In the genomic region with DNA sequence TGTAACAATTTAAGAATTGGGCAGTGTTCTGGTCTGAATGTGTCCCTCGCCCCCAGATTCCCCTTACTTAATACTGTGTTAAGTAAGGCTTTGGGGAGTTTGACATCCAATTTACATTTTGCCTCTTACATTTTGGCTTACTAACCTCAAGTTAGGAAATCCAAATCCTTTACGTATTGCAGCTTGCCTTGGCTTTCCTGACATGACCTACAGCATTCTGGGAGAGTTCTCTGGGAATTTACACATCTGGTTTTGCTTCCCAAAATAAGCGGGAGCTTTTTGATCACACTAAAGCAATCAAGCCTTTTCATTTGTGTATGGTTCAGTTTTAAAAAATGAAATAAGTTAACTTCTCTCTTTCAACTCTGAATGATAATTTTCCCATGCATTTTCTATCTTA, we compare ENCODE assay signal across 9 mouse cellular contexts. TPM values are rescaled to one million over a fixed set of nuclear protein-coding genes. Genes with fewer than 3 reads are reported as not detected.
DNase-seq lines count a peak whose midpoint lies in the region; ATAC-seq and TF ChIP-seq lines count a peak whose summit lies in the region.
"Had no signal": no experiment of that assay in that cellular context is flagged by ENCODE, and none has a peak within 500 bp of the region (broad histone marks: within the 10 kb centered on the region; RNA-seq: fewer than 3 reads in every experiment).

No protein-coding gene starts in this region.

- H3K27me3 ChIP-seq in kidney, postnatal 0 days (ENCODE audit: insufficient read depth, low read length) = no peaks in the 10 kb centered on the region
- H3K27me3 ChIP-seq in embryonic facial prominence, embryonic 14.5 days (replicated peaks; ENCODE audit: control insufficient read depth, insufficient read depth, low read length) = no peaks in the 10 kb centered on the region; the same call in 1 of the 2 replicates
- H3K27me3 ChIP-seq in hindbrain, embryonic 15.5 days = peaks cover 20% of the 10 kb centered on the region
- peaks cover 14% of the 10 kb centered on the region for H3K27me3 ChIP-seq in midbrain, embryonic 15.5 days (replicated peaks)

- H3K4me3 ChIP-seq in kidney, postnatal 0 days (replicated peaks; ENCODE audit: low read depth, low read length) = peak overlapping the region; percentile 84
- H3K4me3 ChIP-seq in embryonic facial prominence, embryonic 14.5 days (ENCODE audit: low read depth, low read length) = peak overlapping the region; percentile 77
- peak overlapping the region; percentile 68 for H3K4me3 ChIP-seq in hindbrain, embryonic 15.5 days
- peak overlapping the region; percentile 59 for H3K4me3 ChIP-seq in midbrain, embryonic 15.5 days

- 42% methylated on average over 3 of the region's 3 CpGs for WGBS in kidney, postnatal 0 days
- 19% methylated on average over 3 of the region's 3 CpGs for WGBS in embryonic facial prominence, embryonic 14.5 days
- WGBS in hindbrain, embryonic 15.5 days = 52% methylated on average over 3 of the region's 3 CpGs
- WGBS in midbrain, embryonic 15.5 days = 52% methylated on average over 3 of the region's 3 CpGs

- TF ChIP-seq CTCF in kidney, postnatal 0 days (IDR thresholded peaks at IDR 0.05; ENCODE audit: low read depth) = no peak

- H3K27ac ChIP-seq in kidney, postnatal 0 days = no peak overlapping the region
- H3K27ac ChIP-seq in embryonic facial prominence, embryonic 14.5 days (replicated peaks; ENCODE audit: low read depth, low read length) = no peak overlapping the region
- H3K27ac ChIP-seq in hindbrain, embryonic 15.5 days (replicated peaks) = no peak overlapping the region
- no peak overlapping the region for H3K27ac ChIP-seq in midbrain, embryonic 15.5 days

- peaks cover 2% of the 10 kb centered on the region for H3K4me1 ChIP-seq in kidney, postnatal 0 days (replicated peaks; ENCODE audit: insufficient read depth, low read length)
- H3K4me1 ChIP-seq in embryonic facial prominence, embryonic 14.5 days (ENCODE audit: control insufficient read depth, insufficient read depth, low read length) = peaks cover 6% of the 10 kb centered on the region; the same call in 1 of the 2 replicates
- H3K4me1 ChIP-seq in hindbrain, embryonic 15.5 days (replicated peaks) = peaks cover 20% of the 10 kb centered on the region; the same call in 1 of the 2 replicates
- peaks cover 17% of the 10 kb centered on the region for H3K4me1 ChIP-seq in midbrain, embryonic 15.5 days

- ATAC-seq in kidney, postnatal 0 days (replicated peaks; ENCODE audit: low FRiP score, low read depth) = no peak
- ATAC-seq in embryonic facial prominence, embryonic 14.5 days (ENCODE audit: low read depth) = no peak
- no peak for ATAC-seq in hindbrain, embryonic 15.5 days (ENCODE audit: low FRiP score, low read depth)
- ATAC-seq in midbrain, embryonic 15.5 days (replicated peaks) = no peak

- H3K36me3 ChIP-seq in kidney, postnatal 0 days (ENCODE audit: insufficient read depth, low read length) = no peaks in the 10 kb centered on the region
- H3K36me3 ChIP-seq in embryonic facial prominence, embryonic 14.5 days (ENCODE audit: control insufficient read depth, insufficient read depth, low read length) = no peaks in the 10 kb centered on the region
- H3K36me3 ChIP-seq in hindbrain, embryonic 15.5 days = no peaks in the 10 kb centered on the region
- no peaks in the 10 kb centered on the region for H3K36me3 ChIP-seq in midbrain, embryonic 15.5 days (replicated peaks)

- H3K9ac ChIP-seq in kidney, postnatal 0 days (ENCODE audit: low read depth, low read length) = no peak overlapping the region
- H3K9ac ChIP-seq in embryonic facial prominence, embryonic 14.5 days (ENCODE audit: low read depth, low read length) = no peak overlapping the region
- H3K9ac ChIP-seq in hindbrain, embryonic 15.5 days = no peak overlapping the region; the same call in 1 of the 2 replicates
- H3K9ac ChIP-seq in midbrain, embryonic 15.5 days = no peak overlapping the region

- H3K9me3 ChIP-seq in kidney, postnatal 0 days (replicated peaks; ENCODE audit: low read length) = no peaks in the 10 kb centered on the region
- no peaks in the 10 kb centered on the region for H3K9me3 ChIP-seq in embryonic facial prominence, embryonic 14.5 days (ENCODE audit: control insufficient read depth, low read length)
- no peaks in the 10 kb centered on the region for H3K9me3 ChIP-seq in hindbrain, embryonic 15.5 days
- no peaks in the 10 kb centered on the region for H3K9me3 ChIP-seq in midbrain, embryonic 15.5 days

- DNase-seq in kidney, postnatal 0 days (ENCODE audit: low spot score) = no peak
- no peak for DNase-seq in kidney, postnatal 4 days
- DNase-seq in embryonic facial prominence, embryonic 14.5 days (ENCODE audit: low spot score) = no peak
- DNase-seq in urinary bladder, postnatal 25 days (ENCODE audit: low spot score) = no peak
- DNase-seq in ovary, postnatal 36 days (ENCODE audit: low spot score) = no peak
- DNase-seq in ovary, postnatal 10 days (ENCODE audit: low spot score) = no peak
- DNase-seq: thymus, adult 2 months had no signal

- H3K4me2 ChIP-seq in kidney, postnatal 0 days (ENCODE audit: low read length) = peak overlapping the region; percentile 87
- peak overlapping the region; percentile 81 for H3K4me2 ChIP-seq in embryonic facial prominence, embryonic 14.5 days (ENCODE audit: low read depth, low read length)
- peak overlapping the region; percentile 82 for H3K4me2 ChIP-seq in hindbrain, embryonic 15.5 days
- H3K4me2 ChIP-seq in midbrain, embryonic 15.5 days = peak overlapping the region; percentile 98

RNA-seq across cellular contexts. Expression of gene Map3k5, which starts 1.3 kb away (rescaled TPM):
- polyA plus RNA-seq in kidney, postnatal 0 days (2015; fragmentation: Nextera tagmentation; extraction: Ambion mirVana) = 2.2 and 3.0 TPM in 2 replicates
- 2.5 and 2.6 TPM in 2 replicates for polyA plus RNA-seq in embryonic facial prominence, embryonic 14.5 days (2014; fragmentation: Nextera tagmentation; extraction: Ambion mirVana)
- 1.2 and 1.4 TPM in 2 replicates for polyA plus RNA-seq in hindbrain, embryonic 15.5 days (2015; fragmentation: Nextera tagmentation; extraction: Ambion mirVana)
- 1.1 and 1.3 TPM in 2 replicates for polyA plus RNA-seq in midbrain, embryonic 15.5 days (2015; fragmentation: Nextera tagmentation; extraction: Ambion mirVana)

RNA-seq across cellular contexts. Expression of gene Pex7, which starts 25.5 kb away (rescaled TPM):
- polyA plus RNA-seq in kidney, postnatal 0 days (2015; fragmentation: Nextera tagmentation; extraction: Ambion mirVana) = 61.1 and 64.8 TPM in 2 replicates
- 28.6 and 29.6 TPM in 2 replicates for polyA plus RNA-seq in embryonic facial prominence, embryonic 14.5 days (2014; fragmentation: Nextera tagmentation; extraction: Ambion mirVana)
- 28.9 and 30.1 TPM in 2 replicates for polyA plus RNA-seq in hindbrain, embryonic 15.5 days (2015; fragmentation: Nextera tagmentation; extraction: Ambion mirVana)
- 26.8 and 27.4 TPM in 2 replicates for polyA plus RNA-seq in midbrain, embryonic 15.5 days (2015; fragmentation: Nextera tagmentation; extraction: Ambion mirVana)
